ENCODE assay signal across 8 mouse cellular contexts in genomic region chr9:56868292-56868691, GRCm38 (mm10). TPM values are rescaled to one million over a fixed set of nuclear protein-coding genes. Genes with fewer than 3 reads are reported as not detected.
DNase-seq lines count a peak whose midpoint lies in the region; ATAC-seq and TF ChIP-seq lines count a peak whose summit lies in the region.

No protein-coding gene starts in this region.

- peak overlapping the region; percentile 58 for H3K4me2 ChIP-seq in intestine, embryonic 16.5 days (ENCODE audit: low read depth, low read length)
- H3K4me2 ChIP-seq in lung, embryonic 16.5 days (ENCODE audit: low read depth, low read length): peak overlapping the region; percentile 71
- H3K4me2 ChIP-seq in stomach, embryonic 14.5 days (replicated peaks; ENCODE audit: low read depth, low read length): peak overlapping the region; percentile 11

- no peak for TF ChIP-seq CTCF in kidney, adult 2 months (conservative IDR thresholded peaks at IDR 0.05; ENCODE audit: insufficient read depth, insufficient read length, low read depth, low read length)
- no peak for TF ChIP-seq CTCF in embryonic fibroblast, embryonic 13.5 days (IDR thresholded peaks at IDR 0.05; ENCODE audit: borderline replicate concordance, insufficient read depth, low read length)

- H3K4me1 ChIP-seq in kidney, adult 2 months (ENCODE audit: control insufficient read depth, insufficient read depth, low read length): peaks cover 34% of the 10 kb centered on the region
- peaks cover 25% of the 10 kb centered on the region for H3K4me1 ChIP-seq in embryonic fibroblast, embryonic 13.5 days (ENCODE audit: control insufficient read depth, insufficient read depth, low read length)
- peaks cover 69% of the 10 kb centered on the region for H3K4me1 ChIP-seq in intestine, embryonic 16.5 days (ENCODE audit: control insufficient read depth, insufficient read depth, low read length)
- H3K4me1 ChIP-seq in lung, embryonic 16.5 days (replicated peaks; ENCODE audit: control insufficient read depth, insufficient read depth, low read length): peaks cover 60% of the 10 kb centered on the region
- peaks cover 64% of the 10 kb centered on the region for H3K4me1 ChIP-seq in stomach, embryonic 14.5 days (ENCODE audit: control insufficient read depth, insufficient read depth, low read length)

- no peak for TF ChIP-seq POLR2A in kidney, adult 2 months (IDR thresholded peaks at IDR 0.05; ENCODE audit: low read depth, low read length)
- TF ChIP-seq POLR2A in embryonic fibroblast, embryonic 13.5 days (IDR thresholded peaks at IDR 0.05; ENCODE audit: low read depth, low read length): no peak; the same call in 1 of the 2 replicates

- no peak overlapping the region for H3K4me3 ChIP-seq in kidney, adult 2 months (ENCODE audit: insufficient read depth, low read depth, low read length)
- no peak overlapping the region for H3K4me3 ChIP-seq in embryonic fibroblast, embryonic 13.5 days (ENCODE audit: insufficient read depth, low read length)
- H3K4me3 ChIP-seq in intestine, embryonic 16.5 days (ENCODE audit: low read length): peak overlapping the region; percentile 17
- peak overlapping the region; percentile 58; the same call in 1 of the 2 replicates for H3K4me3 ChIP-seq in lung, embryonic 16.5 days (ENCODE audit: low read length)
- H3K4me3 ChIP-seq in stomach, embryonic 14.5 days (ENCODE audit: low read depth, low read length): no peak overlapping the region

- no peaks in the 10 kb centered on the region for H3K27me3 ChIP-seq in kidney, adult 2 months (replicated peaks; ENCODE audit: control insufficient read depth, insufficient read depth, low read length)
- H3K27me3 ChIP-seq in intestine, embryonic 16.5 days (replicated peaks; ENCODE audit: control insufficient read depth, insufficient read depth, low read length): no peaks in the 10 kb centered on the region
- H3K27me3 ChIP-seq in lung, embryonic 16.5 days (ENCODE audit: control insufficient read depth, insufficient read depth, low read depth, low read length): no peaks in the 10 kb centered on the region
- H3K27me3 ChIP-seq in stomach, embryonic 14.5 days (ENCODE audit: control insufficient read depth, insufficient read depth, low read length): no peaks in the 10 kb centered on the region

- no peaks in the 10 kb centered on the region for H3K36me3 ChIP-seq in kidney, adult 2 months (ENCODE audit: control insufficient read depth, insufficient read depth, low read length)
- no peaks in the 10 kb centered on the region for H3K36me3 ChIP-seq in intestine, embryonic 16.5 days (ENCODE audit: control insufficient read depth, insufficient read depth, low read length)
- no peaks in the 10 kb centered on the region for H3K36me3 ChIP-seq in lung, embryonic 16.5 days (ENCODE audit: control insufficient read depth, insufficient read depth, low read length)
- H3K36me3 ChIP-seq in stomach, embryonic 14.5 days (ENCODE audit: control insufficient read depth, insufficient read depth, low read length): no peaks in the 10 kb centered on the region

- peak; percentile 28 for DNase-seq in kidney, adult 2 months
- DNase-seq in kidney, adult 8-10 months: no peak
- DNase-seq in spleen, adult 12 weeks (ENCODE audit: low spot score): no peak
- no peak for DNase-seq in thymus, postnatal 10 days (ENCODE audit: low spot score in 2 of 2)

- 0 out of 2 replicates have a peak overlapping the region, but pooled peaks have one; percentile 1 for H3K27ac ChIP-seq in kidney, adult 2 months (ENCODE audit: insufficient read depth, low read depth, low read length)
- H3K27ac ChIP-seq in embryonic fibroblast, embryonic 13.5 days (ENCODE audit: insufficient read depth, low read length): peak overlapping the region; percentile 46
- H3K27ac ChIP-seq in intestine, embryonic 16.5 days (ENCODE audit: low read length): peak overlapping the region; percentile 80
- peak overlapping the region; percentile 82 for H3K27ac ChIP-seq in lung, embryonic 16.5 days (ENCODE audit: low read length)
- H3K27ac ChIP-seq in stomach, embryonic 14.5 days (ENCODE audit: low read length): peak overlapping the region; percentile 56; the same call in 1 of the 2 replicates

- peak; percentile 57 for ATAC-seq in intestine, embryonic 16.5 days
- ATAC-seq in lung, embryonic 16.5 days (ENCODE audit: low read depth): peak; percentile 86
- peak; percentile 73; the same call in 1 of the 2 replicates for ATAC-seq in stomach, embryonic 14.5 days (ENCODE audit: insufficient number of reproducible peaks, insufficient read depth, low FRiP score, low read depth)

- H3K9me3 ChIP-seq in intestine, embryonic 16.5 days (ENCODE audit: control insufficient read depth, low read length): no peaks in the 10 kb centered on the region
- H3K9me3 ChIP-seq in lung, embryonic 16.5 days (ENCODE audit: control insufficient read depth, low read length): no peaks in the 10 kb centered on the region
- H3K9me3 ChIP-seq in stomach, embryonic 14.5 days (ENCODE audit: control insufficient read depth, low read depth, low read length): no peaks in the 10 kb centered on the region

- WGBS in kidney, adult 2 months: 55% methylated on average over 6 of the region's 6 CpGs
- WGBS in intestine, embryonic 16.5 days: 32% methylated on average over 6 of the region's 6 CpGs
- 15% methylated on average over 6 of the region's 6 CpGs for WGBS in lung, embryonic 16.5 days
- 19% methylated on average over 6 of the region's 6 CpGs for WGBS in stomach, embryonic 14.5 days

- H3K9ac ChIP-seq in intestine, embryonic 16.5 days (ENCODE audit: low read depth, low read length): peak overlapping the region; percentile 78
- peak overlapping the region; percentile 51 for H3K9ac ChIP-seq in lung, embryonic 16.5 days (ENCODE audit: low read length)
- no peak overlapping the region for H3K9ac ChIP-seq in stomach, embryonic 14.5 days (replicated peaks; ENCODE audit: low read depth, low read length)

RNA-seq across cellular contexts. Expression of gene Cspg4, which starts 3.5 kb away (rescaled TPM):
- 14.5 and 20.5 TPM in 2 replicates for polyA plus RNA-seq in kidney, adult 2 months (2012; rRNA removed)
- 48.4 and 76.1 TPM in 2 replicates for polyA plus RNA-seq in embryonic fibroblast, embryonic 13.5 days (2011; ENCODE audit: insufficient read length, low read depth, missing spikeins)
- 17.4 and 18.2 TPM in 2 replicates for polyA plus RNA-seq in intestine, embryonic 16.5 days (2015; fragmentation: Nextera tagmentation; extraction: Ambion mirVana)
- 23.9 and 26.5 TPM in 2 replicates for polyA plus RNA-seq in lung, embryonic 16.5 days (2015; fragmentation: Nextera tagmentation; extraction: Ambion mirVana)
- polyA plus RNA-seq in stomach, embryonic 14.5 days (2014; fragmentation: Nextera tagmentation; extraction: Ambion mirVana): 16.1 and 17.5 TPM in 2 replicates

RNA-seq across cellular contexts. Expression of gene Odf3l1, which starts 3.8 kb away (rescaled TPM):
- 1.8 and 2.0 TPM in 2 replicates for polyA plus RNA-seq in kidney, adult 2 months (2012; rRNA removed)
- not detected in 2 replicates for polyA plus RNA-seq in embryonic fibroblast, embryonic 13.5 days (2011; ENCODE audit: insufficient read length, low read depth, missing spikeins)
- polyA plus RNA-seq in intestine, embryonic 16.5 days (2015; fragmentation: Nextera tagmentation; extraction: Ambion mirVana): 1.4 and 1.5 TPM in 2 replicates
- polyA plus RNA-seq in lung, embryonic 16.5 days (2015; fragmentation: Nextera tagmentation; extraction: Ambion mirVana): 0.20 and 1.1 TPM in 2 replicates
- polyA plus RNA-seq in stomach, embryonic 14.5 days (2014; fragmentation: Nextera tagmentation; extraction: Ambion mirVana): 1.7 and 1.9 TPM in 2 replicates

RNA-seq across cellular contexts. Expression of gene Snx33, which starts 59.9 kb away (rescaled TPM):
- 11.8 and 12.0 TPM in 2 replicates for polyA plus RNA-seq in kidney, adult 2 months (2012; rRNA removed)
- polyA plus RNA-seq in embryonic fibroblast, embryonic 13.5 days (2011; ENCODE audit: insufficient read length, low read depth, missing spikeins): 18.1 and 20.7 TPM in 2 replicates
- polyA plus RNA-seq in intestine, embryonic 16.5 days (2015; fragmentation: Nextera tagmentation; extraction: Ambion mirVana): 4.8 and 5.2 TPM in 2 replicates
- 11.8 and 12.2 TPM in 2 replicates for polyA plus RNA-seq in lung, embryonic 16.5 days (2015; fragmentation: Nextera tagmentation; extraction: Ambion mirVana)
- polyA plus RNA-seq in stomach, embryonic 14.5 days (2014; fragmentation: Nextera tagmentation; extraction: Ambion mirVana): 8.8 and 9.5 TPM in 2 replicates

Comparison
In these comparisons a context has a peak if more than half of its experiments do, and no peak if none do; other contexts are left out.
1. H3K27ac ChIP-seq: peak in every context shown above with its lines; median percentile 82 in lung, embryonic 16.5 days; 80 in intestine, embryonic 16.5 days; 56 in stomach, embryonic 14.5 days; 46 in embryonic fibroblast, embryonic 13.5 days; 1 in kidney, adult 2 months.
2. H3K4me3 ChIP-seq: peak in intestine, embryonic 16.5 days (single experiment) and lung, embryonic 16.5 days (single experiment); none in kidney, adult 2 months (single experiment), embryonic fibroblast, embryonic 13.5 days (single experiment) and stomach, embryonic 14.5 days (single experiment).
3. H3K4me2 ChIP-seq: peak in every context shown above with its lines; median percentile 71 in lung, embryonic 16.5 days; 58 in intestine, embryonic 16.5 days; 11 in stomach, embryonic 14.5 days.
4. Peak in every context shown above with its lines, with median percentiles within 50 percentile points of each other: ATAC-seq.